Mouse (Mus musculus) gastrocnemius, adult 8-10 months (tissue): ENCODE measurements around the gene Acpp. TPM values are rescaled to one million over a fixed set of nuclear protein-coding genes. Genes with fewer than 3 reads are reported as not detected.
"Not testable (repeated sequence)": the region's sequence is repeated elsewhere in the genome, so short reads cannot be mapped to it uniquely, and the experiment has no call there.

Experiments
- DNase-seq, 2 experiments: peaks; one replicate each; pipeline ENCODE4 v3.0.0; 2022; ENCODE audit warnings: low spot score in 2 of 2
- total RNA-seq, 4 experiments: library from RNA; stranded (reverse); gene quantifications; 2 replicates each; pipeline ENCODE4 v1.2.4; 2022

The Acpp gene
- under 1 TPM in 1 of 4 experiments, not detected in 3; 0.21 TPM for total RNA-seq

DNA sequence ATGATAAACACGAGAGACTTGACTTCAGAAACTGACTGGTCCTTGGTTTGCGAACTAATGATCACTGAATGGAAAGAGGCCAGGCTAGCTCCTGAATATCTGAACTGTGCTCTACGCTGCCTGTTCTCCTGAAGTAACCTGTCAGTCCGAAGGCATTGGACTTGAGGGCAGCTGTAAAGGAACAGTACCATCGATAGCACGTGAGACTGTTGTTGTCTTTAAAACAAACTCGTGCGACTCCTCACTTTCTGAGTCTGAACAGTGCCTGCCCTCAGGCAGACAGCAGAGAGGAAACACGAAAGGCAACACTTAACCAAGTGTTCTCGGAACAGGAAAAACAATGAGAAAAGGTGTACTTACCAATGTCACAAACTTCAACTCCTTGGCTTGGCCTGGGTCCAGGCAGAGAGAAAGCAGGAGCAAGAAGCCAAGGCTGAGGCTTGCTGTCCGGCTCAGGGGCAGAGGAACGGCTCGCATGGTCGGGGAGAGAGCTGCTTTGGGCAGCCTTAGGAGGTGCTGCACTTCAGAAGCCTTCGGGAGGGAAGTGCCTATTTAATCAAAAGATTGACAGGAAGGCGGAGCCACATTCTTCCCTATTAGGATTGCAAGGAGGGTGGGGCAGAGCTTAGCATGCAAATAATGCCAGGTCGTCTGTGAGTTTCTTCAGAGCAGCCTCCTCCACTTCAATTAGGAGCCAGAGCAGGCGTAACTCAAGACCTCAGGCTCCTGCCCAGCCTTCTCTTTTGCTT is at the start of gene Acpp:
Acpp (minus strand) TSS at position 566 of the 749 bp plus-strand sequence.
- no peak for DNase-seq

DNA sequence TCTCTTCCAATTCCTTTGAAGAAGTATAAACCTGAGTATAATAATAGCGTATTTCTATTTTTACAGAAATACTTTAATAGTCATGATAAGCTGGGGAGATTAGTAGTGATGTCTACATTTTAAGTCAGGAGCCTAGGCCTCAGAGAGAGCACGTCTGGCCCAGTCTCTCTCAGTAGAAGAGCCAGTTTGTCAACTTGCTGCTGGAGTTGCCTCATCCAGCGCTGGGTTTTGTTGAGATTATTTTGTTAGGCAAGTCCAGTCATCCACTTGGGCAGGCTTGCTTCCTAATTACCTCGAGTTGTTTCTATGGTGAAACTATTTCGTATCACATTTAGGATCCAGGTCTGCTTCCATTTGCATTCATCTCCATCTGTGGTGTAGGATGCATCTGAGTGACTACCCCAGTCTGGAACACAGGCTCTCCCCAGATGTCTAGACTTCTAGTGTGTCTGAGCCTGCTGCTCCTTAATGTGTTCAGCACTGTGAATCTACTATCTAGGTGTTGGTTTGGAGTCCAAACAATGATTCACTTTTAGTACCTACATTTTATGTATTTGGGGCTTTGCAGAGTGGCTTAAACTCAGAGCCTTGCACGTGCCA is 45.1 kb upstream of the Acpp start:
- no peak for DNase-seq

GRCm38 (mm10) chr9:104379532-104380162 is 42.1 kb upstream of the Acpp start:
- no peak for DNase-seq

- no peak for DNase-seq
These were observed 38.0 kb upstream of the Acpp start for GRCm38 (mm10) chr9:104375573-104375972.

DNA sequence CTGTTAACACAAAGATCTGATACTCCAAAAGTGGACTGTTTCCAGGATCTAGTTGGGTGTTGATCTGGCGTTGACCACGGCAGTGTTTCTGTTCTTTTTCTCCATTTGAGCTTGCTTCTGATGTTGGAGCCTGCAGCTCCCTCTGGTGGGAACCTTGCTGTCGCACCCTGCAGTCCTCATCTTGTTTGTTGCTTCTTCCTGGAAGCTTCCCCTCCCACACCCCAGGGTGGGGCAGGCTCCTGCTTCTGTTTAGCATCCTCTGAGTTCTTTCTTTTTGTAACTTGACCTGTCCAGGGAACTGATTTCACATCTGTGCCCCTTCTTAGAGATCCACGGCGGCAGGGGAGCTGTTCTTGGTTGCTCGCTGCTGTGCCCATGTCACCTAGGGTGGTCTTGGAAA is 35.7 kb upstream of the Acpp start:
- no peak for DNase-seq

DNA sequence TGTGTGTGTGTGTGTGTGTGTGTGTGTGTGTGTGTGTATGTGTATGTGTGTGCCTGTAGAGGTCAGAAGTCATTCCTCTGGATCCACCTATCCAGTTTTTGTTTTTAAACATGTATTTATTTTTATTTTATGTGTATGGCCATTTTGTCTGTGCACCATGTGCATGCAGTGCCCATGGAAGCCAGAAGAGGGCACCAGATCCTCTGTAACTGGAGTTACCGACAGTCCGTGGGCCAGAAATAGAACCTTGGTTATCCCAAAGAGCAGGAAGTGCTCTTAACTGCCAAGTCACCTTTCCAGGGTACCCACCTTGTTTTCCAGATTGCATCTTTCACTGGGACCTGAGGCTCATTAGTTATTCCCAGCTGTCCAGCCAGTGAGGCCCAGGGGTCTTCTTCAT is 29.4 kb upstream of the Acpp start:
- no peak for DNase-seq

DNA sequence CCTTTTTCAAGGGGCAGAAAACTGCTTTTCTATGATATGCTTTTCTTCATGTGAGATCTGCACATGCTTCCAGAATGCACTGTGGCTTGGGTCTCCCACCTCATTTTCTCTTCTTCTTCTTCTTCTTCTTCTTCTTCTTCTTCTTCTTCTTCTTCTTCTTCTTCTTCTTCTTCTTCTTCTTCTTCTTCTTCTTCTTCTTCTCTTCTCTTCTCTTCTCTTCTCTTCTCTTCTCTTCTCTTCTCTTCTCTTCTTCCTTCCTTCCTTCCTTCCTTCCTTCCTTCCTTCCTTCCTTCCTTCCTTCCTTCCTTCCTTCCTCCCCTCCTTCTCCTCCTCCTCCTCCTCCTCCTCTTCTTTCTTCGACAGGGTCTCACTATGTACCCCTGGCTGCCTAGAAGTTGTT is 24.4 kb upstream of the Acpp start:
- not testable (repeated sequence) for DNase-seq

DNA sequence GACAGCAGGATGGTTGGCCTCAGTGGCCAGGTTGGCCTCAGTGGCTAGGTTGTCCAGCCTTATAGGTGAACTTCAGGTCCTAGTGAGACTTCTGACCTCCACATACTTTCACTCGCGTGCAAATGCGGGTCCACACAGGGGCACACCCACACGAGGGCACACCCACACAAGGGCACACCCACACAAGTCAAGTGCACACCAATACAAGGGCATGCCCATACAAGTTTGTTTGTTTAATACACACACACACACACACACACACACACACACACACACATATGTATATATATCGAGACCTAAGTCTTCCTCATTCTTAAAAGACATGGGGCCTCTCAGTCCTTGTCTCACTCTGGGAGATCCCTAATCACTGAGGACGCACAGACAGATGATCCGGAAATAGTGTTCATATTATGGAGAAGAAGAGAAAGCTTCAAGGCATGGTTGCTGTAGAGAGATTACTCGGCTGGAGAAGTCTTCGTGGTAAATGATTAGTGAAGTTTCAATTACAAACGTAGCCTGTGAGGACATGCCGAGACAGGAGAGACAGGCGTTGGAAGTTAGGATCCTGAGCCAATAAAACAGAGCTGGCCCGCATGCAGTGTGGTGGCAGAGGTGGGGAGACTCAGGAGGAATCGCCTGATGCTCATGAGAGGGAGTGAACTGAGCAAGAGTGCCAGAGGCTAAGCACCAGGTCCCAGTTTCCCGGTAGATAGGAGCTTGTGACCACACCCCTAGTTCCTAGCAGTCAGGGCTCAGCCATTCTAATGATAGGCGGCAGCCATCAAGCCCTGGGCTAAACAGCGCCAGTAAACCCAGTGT is 23.7 kb upstream of the Acpp start:
- DNase-seq: no peak

GRCm38 (mm10) chr9:104360389-104360788 is 22.8 kb upstream of the Acpp start:
- DNase-seq: no peak

DNA sequence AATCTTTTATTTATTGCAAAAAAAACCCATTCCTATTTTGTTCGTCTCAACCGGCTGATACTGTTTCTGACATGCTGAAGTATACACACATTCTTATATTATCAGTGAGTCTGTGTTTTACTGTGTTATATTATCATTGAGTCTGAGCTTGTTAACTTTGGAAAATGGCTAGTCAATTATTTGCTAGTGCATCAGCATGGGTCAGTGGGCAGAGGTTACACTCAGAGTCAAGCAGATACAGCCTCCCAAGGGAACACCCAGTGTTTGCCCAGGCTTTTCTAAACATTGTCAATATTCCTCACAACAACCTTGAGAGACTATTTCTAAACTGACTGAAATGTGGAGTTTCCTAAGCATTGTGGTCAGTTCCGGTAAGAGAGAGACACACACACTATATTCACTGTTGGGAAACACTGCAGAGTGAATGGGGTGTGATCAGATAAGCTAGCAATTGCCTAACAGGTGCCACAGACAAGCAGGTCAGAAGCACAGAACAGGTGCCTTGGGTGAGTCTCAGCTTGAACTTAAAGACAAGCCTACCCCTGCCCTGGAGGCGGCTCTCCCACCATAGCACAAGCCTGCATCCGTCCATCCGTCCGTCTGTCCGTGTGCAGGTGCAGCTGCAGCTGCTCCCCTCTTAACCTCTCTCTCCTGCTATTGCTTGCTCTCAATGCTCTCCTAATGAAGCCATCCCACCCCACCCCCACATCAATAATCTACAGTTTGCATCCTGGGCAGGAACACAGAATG is 18.1 kb upstream of the Acpp start:
- no peak for DNase-seq

DNA sequence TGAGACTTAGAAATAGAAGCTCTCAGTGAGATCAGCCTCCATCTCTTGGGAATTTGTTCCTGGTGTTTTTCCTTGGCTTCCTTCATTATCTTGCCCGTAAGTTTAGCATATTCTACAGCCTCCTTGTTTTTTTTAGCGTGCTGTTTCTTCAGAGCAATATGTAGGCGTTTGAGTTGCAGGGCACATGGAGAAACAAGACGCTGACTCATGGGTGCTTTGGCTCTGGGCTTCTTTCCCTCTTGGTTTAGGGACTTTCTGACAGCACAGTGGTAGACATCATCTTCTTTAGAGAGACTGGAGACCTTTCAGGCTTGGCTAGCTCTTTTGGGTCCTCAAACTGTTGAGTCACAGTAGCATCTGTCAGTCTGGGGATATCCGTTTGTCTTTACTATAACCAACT is 6.6 kb upstream of the Acpp start:
- no peak for DNase-seq

DNA sequence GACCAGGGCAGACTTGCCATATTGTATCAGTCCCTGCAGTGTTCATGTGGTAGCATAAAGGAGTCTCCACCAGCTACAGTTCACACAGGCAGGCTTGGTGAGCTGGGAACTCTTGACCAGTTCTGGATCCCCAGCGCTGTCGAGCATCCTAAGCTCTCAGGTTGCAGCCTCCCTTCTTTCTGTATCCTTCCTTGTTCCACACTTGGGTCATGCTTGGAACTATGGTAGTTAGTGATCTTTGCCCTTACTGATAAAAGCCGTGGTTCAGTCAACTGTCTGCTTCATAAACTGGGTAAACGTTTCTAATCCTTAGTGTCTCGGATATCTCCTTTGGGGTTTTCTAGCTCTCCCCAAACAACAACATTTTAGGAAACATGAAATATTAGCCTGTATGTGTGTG is 1.9 kb upstream of the Acpp start:
- no peak for DNase-seq

GRCm38 (mm10) chr9:104338489-104339427 is 1.2 kb upstream of the Acpp start:
- DNase-seq: no peak

- DNase-seq: no peak
These were observed 6.2 kb downstream of the Acpp start for GRCm38 (mm10) chr9:104331301-104331700.

DNA sequence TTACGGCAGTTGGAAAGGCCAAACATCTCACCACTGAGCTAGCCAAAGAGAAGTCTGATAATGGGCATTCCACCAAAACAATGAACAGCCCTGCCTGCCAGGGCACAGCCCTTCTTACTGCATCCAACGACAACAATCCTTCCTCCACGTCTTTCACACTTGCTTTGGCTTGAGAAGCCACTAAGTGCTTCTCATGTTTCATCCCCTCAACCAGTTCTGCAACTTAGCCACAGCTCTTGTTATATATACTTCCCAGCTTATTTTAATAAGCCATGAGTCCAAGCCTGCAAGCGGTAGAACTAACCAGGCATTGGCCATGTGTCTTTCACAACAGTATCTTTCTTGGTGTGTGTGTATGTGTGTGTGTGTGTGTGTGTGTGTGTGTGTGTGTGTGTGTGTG is 8.9 kb downstream of the Acpp start:
- no peak for DNase-seq

DNA sequence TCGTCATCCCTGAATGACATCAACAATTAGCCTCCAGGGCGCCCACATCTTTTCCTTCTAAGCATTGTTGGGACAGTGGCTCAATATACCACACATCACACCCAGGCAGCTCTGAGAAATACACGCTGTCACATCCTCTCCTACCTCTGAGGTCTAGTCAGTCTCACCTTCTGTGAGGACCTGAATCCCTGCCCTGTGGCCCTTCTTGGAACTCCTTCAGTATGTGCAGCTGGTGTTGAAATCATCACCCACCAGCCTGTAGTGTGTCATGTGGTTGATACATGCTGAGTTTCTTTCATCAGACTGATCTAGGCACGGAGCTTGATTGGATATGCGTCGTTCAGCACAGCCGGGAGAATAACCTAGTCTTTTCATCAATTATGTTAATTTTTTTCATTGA is 16.0 kb downstream of the Acpp start:
- no peak for DNase-seq

DNA sequence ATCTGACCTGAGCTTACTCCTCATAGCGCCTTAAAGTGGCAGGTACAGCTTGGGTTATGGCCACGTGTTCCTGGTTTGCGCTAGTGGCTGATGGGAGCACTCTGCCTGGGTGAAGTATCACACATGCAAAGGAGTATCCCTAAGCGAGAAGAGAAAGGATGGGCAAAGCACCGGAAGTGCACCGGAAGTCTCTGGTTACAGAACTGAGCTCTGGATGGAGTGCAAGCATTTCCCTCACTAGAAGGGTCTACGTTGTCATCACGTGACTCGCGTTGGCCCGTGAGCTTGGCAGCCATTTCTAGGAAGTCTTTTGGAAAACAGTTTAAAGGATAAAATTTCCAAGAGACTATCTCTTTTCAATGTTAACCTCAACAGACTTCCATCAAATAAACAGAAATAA is 21.2 kb downstream of the Acpp start:
- DNase-seq: no peak

- DNase-seq: no peak
These were observed 22.0 kb downstream of the Acpp start for GRCm38 (mm10) chr9:104315499-104315898.

- DNase-seq: peak; percentile 30 to 32
These were observed 30.8 kb downstream of the Acpp start for GRCm38 (mm10) chr9:104306734-104307133.
